Mouse (Mus musculus) megakaryocyte-erythroid progenitor cell, adult 5 weeks (primary cell): ENCODE data around the gene Zxdc. TPM values are rescaled to one million over a fixed set of nuclear protein-coding genes. Genes with fewer than 3 reads are reported as not detected.

Experiments
- polyA plus RNA-seq: library from polyadenylated mRNA; stranded (reverse); fragments of >175 nt; gene quantifications from 2 replicates; pipeline ENCODE4 v1.2.3, GENCODE M21; 2012

Gene Zxdc
- polyA plus RNA-seq, result 29.0 and 31.8 TPM in 2 replicates

DNA sequence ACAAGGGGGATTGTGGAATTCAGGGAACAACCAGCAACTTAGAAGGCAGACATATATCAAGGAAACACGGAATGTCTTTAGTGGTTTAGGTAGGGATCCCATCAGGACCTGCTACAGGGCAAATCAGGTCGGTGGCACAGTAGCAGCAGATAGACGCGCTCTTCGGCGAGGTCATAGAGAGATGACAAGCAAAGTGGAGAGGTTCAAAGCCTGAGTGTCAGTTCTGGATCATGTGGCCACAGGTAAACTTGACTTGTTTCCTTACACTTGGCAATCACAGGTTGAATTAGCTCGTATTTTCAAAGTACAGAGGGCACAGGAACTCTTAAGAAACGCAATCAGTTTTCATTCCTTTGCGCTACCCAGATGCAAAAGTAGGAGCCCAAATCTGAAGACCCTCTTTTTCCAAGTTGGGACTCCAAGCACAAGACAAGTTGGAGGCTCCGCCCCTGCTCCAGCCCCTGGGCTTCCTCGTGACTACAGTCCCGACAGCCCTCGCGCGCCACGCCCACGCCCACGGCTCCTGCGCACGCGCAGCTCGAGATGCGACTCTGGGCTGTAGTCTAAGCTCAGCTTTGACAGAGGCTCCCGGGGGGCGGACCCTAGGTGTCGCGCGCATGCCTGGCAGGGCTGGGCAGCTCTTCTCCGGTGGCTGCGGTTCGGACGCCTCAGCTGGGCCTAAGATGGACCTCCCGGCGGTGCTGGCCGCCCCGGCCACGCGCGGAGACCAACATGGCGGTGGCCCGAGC lies at the start of gene Zxdc:
Zxdc (plus strand) TSS at position 517 of the 749 bp plus-strand sequence.

DNA sequence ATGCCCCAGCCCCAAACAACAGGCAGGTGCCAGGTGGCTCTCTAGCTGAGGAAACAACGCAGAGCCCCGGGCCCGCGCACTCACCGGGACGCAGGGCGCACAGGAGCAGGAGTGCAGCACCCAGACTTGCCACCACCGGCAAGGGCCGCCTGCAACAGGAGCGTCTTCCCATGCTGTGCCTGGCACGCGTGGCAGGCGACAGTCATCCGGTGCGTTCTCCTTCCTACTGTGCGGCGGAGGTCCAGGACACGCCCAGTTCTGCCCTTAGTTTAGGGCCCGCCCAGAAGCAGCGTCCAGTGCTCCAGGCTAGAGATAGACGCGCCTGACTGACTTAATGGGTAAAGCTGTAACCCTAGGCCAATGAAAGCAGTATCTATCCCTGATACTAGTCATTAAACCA lies 44.3 kb upstream of the Zxdc start, which contains the start of gene Chst13:
Chst13 (minus strand) TSS at position 195 of the 400 bp plus-strand sequence.

DNA sequence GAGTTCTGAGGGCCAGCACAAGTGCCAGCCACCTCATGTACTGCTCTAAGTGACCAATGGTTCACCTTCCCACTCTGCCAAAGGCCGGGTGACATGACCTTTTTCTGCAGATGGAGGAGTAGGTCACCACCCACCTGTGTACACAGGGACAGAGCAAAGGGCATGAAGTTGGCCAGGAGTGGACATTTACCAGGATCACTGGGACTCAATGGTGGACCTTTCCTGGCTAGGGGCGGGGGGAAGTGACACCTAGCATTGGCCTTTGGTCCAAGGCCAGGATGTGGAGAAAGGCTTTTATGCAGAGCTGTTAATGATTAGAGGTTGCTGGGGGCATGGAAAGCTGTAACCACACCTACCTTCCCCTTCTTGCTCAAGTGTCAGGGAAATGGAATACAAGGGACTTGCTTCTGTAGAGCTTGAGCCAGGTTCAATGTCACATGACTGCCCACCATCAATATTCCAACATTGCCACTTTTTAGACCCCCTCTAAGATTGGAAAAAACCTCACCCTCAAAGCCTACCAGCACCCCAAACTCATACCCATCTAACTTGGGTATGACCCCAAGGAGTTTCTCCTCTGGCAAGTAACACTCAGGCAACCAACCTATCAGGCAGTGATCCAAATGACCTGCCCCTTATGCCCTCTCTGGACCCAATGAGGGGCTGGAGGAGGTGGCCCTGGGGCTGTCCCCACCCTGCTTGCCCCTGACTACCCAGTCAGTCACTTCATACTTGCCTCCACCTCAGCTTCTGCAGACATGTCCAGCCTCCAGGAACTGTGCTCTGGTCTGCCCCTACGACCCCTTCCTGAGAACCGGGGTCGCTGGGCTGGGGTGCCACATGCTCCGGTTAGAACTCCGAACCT lies 36.5 kb upstream of the Zxdc start, which contains the start of gene Uroc1:
Uroc1 (plus strand) TSS at position 724 of the 865 bp plus-strand sequence.

DNA sequence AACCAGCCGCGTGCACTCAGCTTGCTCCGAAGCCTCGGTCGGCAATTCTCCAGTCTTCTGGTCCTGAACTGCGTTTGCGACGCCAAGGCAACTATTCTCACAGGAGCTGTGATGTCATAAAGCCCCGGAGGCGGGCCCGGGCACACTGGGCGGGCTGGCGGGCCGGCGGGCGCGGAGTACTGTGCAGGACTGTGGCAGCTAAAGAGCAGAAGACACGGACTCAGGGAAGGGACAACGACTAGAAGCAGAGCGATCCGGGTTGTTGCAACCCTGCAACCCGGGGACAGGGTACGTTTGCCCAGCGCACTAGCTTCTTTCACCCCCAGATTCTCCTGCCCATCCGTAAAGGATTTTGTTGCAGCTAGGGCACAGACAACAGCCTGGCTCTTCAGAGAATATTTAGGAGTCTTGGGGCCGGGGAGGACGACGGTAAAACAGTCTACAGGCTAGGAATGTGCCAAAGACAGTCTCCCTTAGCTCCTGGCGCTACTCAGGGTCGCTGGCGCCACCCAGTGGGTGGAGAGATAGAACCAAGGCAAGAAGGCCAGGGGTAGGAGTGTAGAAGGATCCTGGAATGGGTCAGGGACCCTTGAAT lies 59.2 kb downstream of the Zxdc start, which contains the start of gene Cfap100:
Cfap100 (minus strand) TSS at position 418 of the 595 bp plus-strand sequence.

Other genes starting within 250 kb of the Zxdc start
- gene Vmn1r51, start 246.9 kb upstream of the Zxdc start, polyA plus RNA-seq, result not detected in 2 replicates
- gene Vmn1r52, start 194.7 kb upstream of the Zxdc start, polyA plus RNA-seq, result not detected in 2 replicates
- not detected in 2 replicates for gene V1ra8, start 166.7 kb upstream of the Zxdc start, polyA plus RNA-seq
- not detected in 2 replicates for gene Vmn1r53, start 145.1 kb upstream of the Zxdc start, polyA plus RNA-seq
- not detected in 2 replicates for gene Vmn1r54, start 123.2 kb upstream of the Zxdc start, polyA plus RNA-seq
- gene BC048671, start 68.3 kb upstream of the Zxdc start, polyA plus RNA-seq, result not detected in 2 replicates
- 6.7 and 12.0 TPM in 2 replicates for gene Chst13, start 44.3 kb upstream of the Zxdc start, polyA plus RNA-seq
- gene Uroc1, start 36.2 kb upstream of the Zxdc start, polyA plus RNA-seq, result not detected in 2 replicates
- gene Cfap100, start 59.3 kb downstream of the Zxdc start, polyA plus RNA-seq, result not detected in 2 replicates
- 0.03 TPM in 1 of 2 replicates, not detected in the other for gene Klf15, start 93.1 kb downstream of the Zxdc start, polyA plus RNA-seq
- gene Aldh1l1, start 116.9 kb downstream of the Zxdc start, polyA plus RNA-seq, result 2.7 and 3.2 TPM in 2 replicates
- 10.0 and 11.2 TPM in 2 replicates for gene Slc41a3, start 235.2 kb downstream of the Zxdc start, polyA plus RNA-seq